13 mouse cellular contexts compared by ENCODE assay signal in the genomic region with DNA sequence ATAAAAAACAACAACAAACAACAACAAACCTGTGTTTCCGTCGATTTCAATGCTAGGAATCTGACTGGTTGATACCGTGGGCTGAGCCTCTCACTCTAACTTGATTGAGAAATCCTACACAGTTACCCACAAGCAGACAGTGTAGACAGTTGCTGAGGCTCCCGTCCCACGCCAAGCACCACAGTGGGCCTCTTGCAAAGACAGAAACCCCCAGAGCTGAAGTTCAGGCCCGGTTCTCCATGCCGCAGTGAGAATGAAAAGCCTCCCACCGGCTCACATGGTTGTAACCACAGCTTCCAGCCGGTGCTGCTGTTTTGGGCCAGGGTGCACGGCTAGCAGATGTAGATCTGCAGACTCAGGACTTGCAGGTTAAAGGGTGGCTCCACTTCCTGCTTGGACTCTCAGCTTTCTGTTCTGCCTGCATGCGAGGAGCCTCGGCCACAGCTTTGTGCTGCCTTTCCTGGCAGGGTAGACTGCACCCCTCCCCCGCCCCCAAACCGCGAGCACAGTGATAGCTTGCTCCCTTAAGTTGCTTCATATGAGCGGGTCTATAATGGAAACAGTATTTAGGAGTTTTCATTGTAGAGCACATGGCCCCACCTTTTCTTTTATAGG.
A peak's percentile ranks its signal among the peaks of the same experiment; 100 is the strongest.
DNase-seq lines count a peak whose midpoint lies in the region; ATAC-seq lines count a peak whose summit lies in the region.
"Had no signal": no experiment of that assay in that cellular context is flagged by ENCODE, and none has a peak within 500 bp of the region (broad histone marks: within the 10 kb centered on the region; RNA-seq: fewer than 3 reads in every experiment).

No protein-coding gene starts in this region.

- H3K4me3 ChIP-seq in embryonic facial prominence, embryonic 15.5 days (replicated peaks): no peak overlapping the region
- no peak overlapping the region for H3K4me3 ChIP-seq in heart, embryonic 11.5 days (ENCODE audit: low read depth, low read length)

- peak; percentile 39 for DNase-seq in layer of hippocampus, adult 9-11 months
- no peak for DNase-seq in layer of hippocampus, postnatal 14 days (ENCODE audit: low spot score in 2 of 2)
- DNase-seq in lung, postnatal 25 days (ENCODE audit: low spot score): peak; percentile 19
- peak; percentile 34 for DNase-seq in yolk sac, embryonic 10.5 days (ENCODE audit: low spot score)
- DNase-seq in adrenal gland, postnatal 36 days: no peak
- no peak for DNase-seq in heart, adult 9 months (ENCODE audit: low spot score in 2 of 2)
- DNase-seq: adrenal gland, postnatal 14 days; embryo, embryonic 11 days; gastrocnemius, postnatal 14 days; kidney, adult 8-10 months; retina, postnatal 1 day had no signal

- H3K27me3 ChIP-seq in embryonic facial prominence, embryonic 15.5 days: no peaks in the 10 kb centered on the region
- H3K27me3 ChIP-seq in heart, embryonic 11.5 days (ENCODE audit: control insufficient read depth, insufficient read depth, low read length): no peaks in the 10 kb centered on the region

- H3K4me1 ChIP-seq in embryonic facial prominence, embryonic 15.5 days: peaks cover 14% of the 10 kb centered on the region
- no peaks in the 10 kb centered on the region for H3K4me1 ChIP-seq in heart, embryonic 11.5 days (ENCODE audit: control insufficient read depth, insufficient read depth, low read length)

- H3K4me2 ChIP-seq in embryonic facial prominence, embryonic 15.5 days (replicated peaks): no peak overlapping the region
- no peak overlapping the region for H3K4me2 ChIP-seq in heart, embryonic 11.5 days

- 0 out of 2 replicates have a peak, but pooled peaks cover 9% of the 10 kb centered on the region for H3K9me3 ChIP-seq in embryonic facial prominence, embryonic 15.5 days (replicated peaks)
- H3K9me3 ChIP-seq in heart, embryonic 11.5 days (replicated peaks; ENCODE audit: control insufficient read depth, low read length): no peaks in the 10 kb centered on the region

- H3K9ac ChIP-seq in embryonic facial prominence, embryonic 15.5 days: no peak overlapping the region
- H3K9ac ChIP-seq in heart, embryonic 11.5 days (ENCODE audit: low read depth, low read length): no peak overlapping the region

- peak; percentile 57; the same call in 1 of the 2 replicates for ATAC-seq in embryonic facial prominence, embryonic 15.5 days (ENCODE audit: insufficient number of reproducible peaks, low FRiP score, low TSS enrichment, low read depth)
- no peak for ATAC-seq in heart, embryonic 11.5 days (replicated peaks; ENCODE audit: insufficient number of reproducible peaks, low FRiP score, low TSS enrichment)

- no peak overlapping the region for H3K27ac ChIP-seq in embryonic facial prominence, embryonic 15.5 days (replicated peaks)
- H3K27ac ChIP-seq in heart, embryonic 11.5 days (ENCODE audit: low read depth, low read length): no peak overlapping the region

- WGBS in embryonic facial prominence, embryonic 15.5 days: 54% methylated on average over 16 of the region's 16 CpGs
- WGBS in heart, embryonic 11.5 days (ENCODE audit: insufficient replicate concordance): 71% methylated on average over 16 of the region's 16 CpGs

- H3K36me3 ChIP-seq in embryonic facial prominence, embryonic 15.5 days: no peaks in the 10 kb centered on the region
- H3K36me3 ChIP-seq in heart, embryonic 11.5 days (ENCODE audit: control insufficient read depth, insufficient read depth, low read length): no peaks in the 10 kb centered on the region

Comparison
In these comparisons a context has a peak if more than half of its experiments do, and no peak if none do; other contexts are left out.
1. DNase-seq: peak in layer of hippocampus, adult 9-11 months (single experiment), lung, postnatal 25 days (single experiment) and yolk sac, embryonic 10.5 days (single experiment); none in layer of hippocampus, postnatal 14 days (0 of 2), adrenal gland, postnatal 36 days (0 of 2) and heart, adult 9 months (0 of 2).